Mouse (Mus musculus) stomach, embryonic 16.5 days (tissue): ENCODE measurements around the gene Top3a. TPM values are rescaled to one million over a fixed set of nuclear protein-coding genes. Genes with fewer than 3 reads are reported as not detected.

Experiments
- ATAC-seq: fragments of 200-750 bp; cut with Nextera tagmentation; 2 replicates; pipeline ENCODE4 v1.8.0; 2017; ENCODE audit warnings: moderate number of reproducible peaks, moderate TSS enrichment; ENCODE audit not compliant: insufficient read depth, low FRiP score
- H3K27ac ChIP-seq: fragments of 300-500 bp; sonication (generic); 2 replicates; pipeline ENCODE4 v1.5.1; 2014; ENCODE audit warnings: low read length
- H3K27me3 ChIP-seq: fragments of 300-500 bp; sonication (generic); 2 replicates; pipeline ENCODE4 v1.6.1; 2014; ENCODE audit warnings: low read length, control low read depth, mixed read lengths; ENCODE audit not compliant: control insufficient read depth, insufficient read depth
- H3K36me3 ChIP-seq: fragments of 300-500 bp; sonication (generic); 2 replicates; pipeline ENCODE4 v1.6.1; 2014; ENCODE audit warnings: low read length; ENCODE audit not compliant: control insufficient read depth, insufficient read depth
- H3K4me1 ChIP-seq: fragments of 300-500 bp; sonication (generic); 2 replicates; pipeline ENCODE4 v1.6.1; 2014; ENCODE audit warnings: low read length, control low read depth, mixed read lengths; ENCODE audit not compliant: control insufficient read depth, insufficient read depth
- H3K4me2 ChIP-seq: fragments of 300-500 bp; sonication (generic); 2 replicates; pipeline ENCODE4 v1.6.1; 2014; ENCODE audit warnings: low read depth, low read length, mixed read lengths
- H3K4me3 ChIP-seq: fragments of 300-500 bp; sonication (generic); replicated peaks from 2 replicates; pipeline ENCODE4 v1.5.1; 2014; ENCODE audit warnings: mild to moderate bottlenecking, low read length
- H3K9ac ChIP-seq: fragments of 300-500 bp; sonication (generic); 2 replicates; pipeline ENCODE4 v1.6.1; 2014; ENCODE audit warnings: low read length
- H3K9me3 ChIP-seq: fragments of 300-500 bp; sonication (generic); replicated peaks from 2 replicates; pipeline ENCODE4 v1.6.1; 2016; ENCODE audit warnings: low read length, control low read depth; ENCODE audit not compliant: control insufficient read depth
- WGBS: fragments of 180-500 bp; shearing (Covaris S2); extraction: QIAGEN DNeasy Blood & Tissue Kit; methylation state at CpG from one replicate; pipeline ENCODE4 v1.1.7; 2014; 5-methylcytosine and 5-hydroxymethylcytosine counted together
- polyA plus RNA-seq: library from polyadenylated mRNA; unstranded; fragments of >200 nt; fragmentation: Nextera tagmentation; extraction: Ambion mirVana; gene quantifications from 2 replicates; pipeline ENCODE4 v1.2.1, GENCODE M21; 2015

The Top3a gene
- polyA plus RNA-seq, 1 experiment from 2014 or later = 13.0 TPM

DNA sequence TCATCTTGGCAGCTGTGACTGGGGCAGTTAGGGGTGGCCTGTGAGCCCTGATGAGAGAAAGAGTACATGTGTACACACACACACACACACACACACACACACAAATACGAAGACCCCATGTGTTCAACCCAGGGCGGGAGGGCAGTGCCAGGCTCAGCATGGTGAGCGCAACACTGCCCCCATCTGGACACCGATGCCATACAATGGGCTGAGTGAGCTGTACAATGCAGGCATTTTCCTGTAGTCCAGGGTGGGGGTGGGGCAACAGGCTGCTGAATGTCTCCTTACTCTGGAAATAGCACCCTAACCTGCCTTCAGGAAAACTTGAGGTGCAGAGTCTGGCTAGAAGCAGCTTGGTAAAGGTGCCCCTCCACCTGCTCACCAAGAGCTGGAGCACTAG is 74.0 kb downstream of the Top3a start:
- Histone ChIP-seq H3K9ac (no peak overlapping the region), H3K27ac (no peak overlapping the region), H3K9me3 (no peaks in the 10 kb centered on the region), H3K4me3 (no peak overlapping the region), H3K27me3 (no peaks in the 10 kb centered on the region), H3K4me1 (peaks cover 22% of the 10 kb centered on the region), H3K4me2 (no peak overlapping the region), H3K36me3 (peaks cover 3% of the 10 kb centered on the region)
- 58% methylated on average over 4 of the region's 4 CpGs for WGBS
- ATAC-seq = no peak

DNA sequence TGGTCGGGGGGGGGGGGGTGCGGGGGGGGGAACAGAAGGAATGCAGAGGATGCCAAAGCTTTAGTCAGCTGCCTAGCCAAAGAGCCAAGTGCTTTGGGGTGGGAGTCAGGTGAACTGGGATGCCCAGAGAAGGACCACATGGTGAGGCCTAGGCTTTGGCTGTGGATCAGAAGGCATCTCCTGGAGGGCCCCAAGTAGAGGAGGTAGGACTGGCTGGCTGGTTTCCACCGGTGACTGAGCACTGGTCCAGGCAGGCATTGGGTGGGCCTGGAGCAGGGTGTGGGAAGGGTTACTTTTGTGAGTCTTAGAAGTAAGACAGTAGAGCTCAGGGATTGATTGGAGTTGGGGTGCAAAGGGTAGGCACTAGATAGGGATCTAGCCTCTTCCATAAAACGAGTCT is 75.6 kb downstream of the Top3a start:
- Histone ChIP-seq H3K4me3 (no peak overlapping the region), H3K4me2 (no peak overlapping the region), H3K9ac (no peak overlapping the region), H3K4me1 (peaks cover 17% of the 10 kb centered on the region), H3K36me3 (no peaks in the 10 kb centered on the region; the same call in 1 of the 2 replicates), H3K27ac (no peak overlapping the region), H3K9me3 (no peaks in the 10 kb centered on the region), H3K27me3 (no peaks in the 10 kb centered on the region)
- WGBS = 50% methylated on average over 4 of the region's 4 CpGs
- no peak for ATAC-seq

DNA sequence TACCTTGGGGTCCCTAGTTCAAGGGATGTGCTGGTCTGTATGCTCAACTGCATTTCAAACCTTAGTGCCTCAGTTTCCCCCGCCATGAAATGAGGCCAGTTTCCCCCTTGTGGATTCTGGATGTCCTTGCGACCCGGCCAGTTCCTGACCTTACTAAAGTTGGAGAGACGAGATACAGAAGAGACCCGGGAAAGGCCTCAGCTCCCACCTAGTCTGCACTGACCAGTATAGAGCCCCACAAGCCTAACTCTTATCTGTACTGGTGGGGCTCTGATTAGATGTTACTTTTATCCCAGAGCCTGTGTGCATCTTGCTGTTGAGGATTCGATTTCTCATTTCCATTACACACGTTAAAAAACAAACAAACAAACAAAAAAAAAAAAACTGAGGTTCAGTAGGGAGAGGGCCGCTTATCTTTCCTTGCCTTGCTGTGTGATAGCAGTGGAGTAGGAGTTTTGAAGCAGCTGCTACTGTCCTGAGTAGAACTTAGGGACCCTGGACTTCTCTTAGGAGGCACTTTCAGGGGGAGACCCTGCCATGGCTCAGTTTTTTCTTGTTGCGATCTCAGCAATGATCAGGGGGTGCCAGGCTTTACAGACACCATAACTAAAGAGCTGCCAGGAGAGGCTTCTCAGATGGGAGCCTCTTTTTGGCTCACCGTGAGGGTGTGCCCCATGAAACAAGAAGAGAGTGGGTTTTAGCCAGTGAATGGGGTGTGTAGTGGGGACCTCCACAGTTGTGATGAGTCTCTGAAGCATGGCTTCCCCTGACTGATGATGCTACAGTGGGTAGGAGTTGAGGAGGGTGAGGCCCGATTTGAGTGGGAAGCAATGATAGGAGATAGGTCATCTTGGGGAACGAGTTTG is 76.6 kb downstream of the Top3a start:
- 23% methylated on average over 12 of the region's 12 CpGs for WGBS

DNA sequence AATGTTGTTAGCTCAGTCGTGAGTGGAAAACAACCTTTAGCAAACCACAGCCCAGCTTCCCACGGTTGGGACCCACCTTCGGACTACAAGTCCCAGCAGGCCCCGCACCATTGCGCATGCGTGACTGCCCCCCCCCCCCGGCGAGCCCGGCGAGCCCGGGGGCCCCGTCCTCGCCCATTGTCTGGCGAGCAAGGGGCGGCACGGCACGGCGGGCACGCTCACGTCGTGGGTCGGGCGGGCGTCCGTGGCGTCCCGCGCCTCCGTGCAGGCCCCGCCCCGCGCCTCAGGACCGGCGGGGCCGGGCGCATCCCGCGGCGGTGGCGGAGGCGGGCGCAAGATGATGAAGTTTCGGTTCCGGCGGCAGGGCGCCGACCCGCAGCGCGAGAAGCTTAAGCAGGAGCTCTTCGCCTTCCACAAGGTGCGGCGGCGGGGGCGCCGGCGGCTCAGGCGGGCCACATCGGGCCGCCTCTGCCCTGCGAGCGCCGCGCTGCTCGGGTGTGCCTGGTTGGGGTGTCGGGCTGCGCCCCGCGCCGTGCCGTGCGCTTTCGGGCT is 77.6 kb downstream of the Top3a start, which contains the start of gene Llgl1:
Gene Llgl1, plus strand, starts transcription at position 200 of the 552 bp plus-strand sequence.
- peak within 1 kb of the TSS; percentile 96 for H3K9ac ChIP-seq
- peak within 1 kb of the TSS; percentile 89 for H3K4me2 ChIP-seq
- under 1% methylated on average over 60 of the region's 73 CpGs for WGBS
- peak within 1 kb of the TSS; percentile 91 for H3K4me3 ChIP-seq
- H3K36me3 ChIP-seq = no peaks in the 10 kb centered on the region
- no peaks in the 10 kb centered on the region for H3K27me3 ChIP-seq
- H3K27ac ChIP-seq = peak within 1 kb of the TSS; percentile 76
- no peaks in the 10 kb centered on the region for H3K9me3 ChIP-seq
- peaks cover 17% of the 10 kb centered on the region for H3K4me1 ChIP-seq
- peak; percentile 90 for ATAC-seq

More for the DNA sequence above, 76.6 kb downstream of the Top3a start:
- Histone ChIP-seq H3K4me1 (peaks cover 17% of the 10 kb centered on the region), H3K9ac (peak overlapping the region; percentile 96), H3K9me3 (no peaks in the 10 kb centered on the region), H3K27ac (no peak overlapping the region), H3K4me3 (peak overlapping the region; percentile 91), H3K36me3 (no peaks in the 10 kb centered on the region), H3K27me3 (no peaks in the 10 kb centered on the region), H3K4me2 (peak overlapping the region; percentile 89)
- no peak for ATAC-seq

DNA sequence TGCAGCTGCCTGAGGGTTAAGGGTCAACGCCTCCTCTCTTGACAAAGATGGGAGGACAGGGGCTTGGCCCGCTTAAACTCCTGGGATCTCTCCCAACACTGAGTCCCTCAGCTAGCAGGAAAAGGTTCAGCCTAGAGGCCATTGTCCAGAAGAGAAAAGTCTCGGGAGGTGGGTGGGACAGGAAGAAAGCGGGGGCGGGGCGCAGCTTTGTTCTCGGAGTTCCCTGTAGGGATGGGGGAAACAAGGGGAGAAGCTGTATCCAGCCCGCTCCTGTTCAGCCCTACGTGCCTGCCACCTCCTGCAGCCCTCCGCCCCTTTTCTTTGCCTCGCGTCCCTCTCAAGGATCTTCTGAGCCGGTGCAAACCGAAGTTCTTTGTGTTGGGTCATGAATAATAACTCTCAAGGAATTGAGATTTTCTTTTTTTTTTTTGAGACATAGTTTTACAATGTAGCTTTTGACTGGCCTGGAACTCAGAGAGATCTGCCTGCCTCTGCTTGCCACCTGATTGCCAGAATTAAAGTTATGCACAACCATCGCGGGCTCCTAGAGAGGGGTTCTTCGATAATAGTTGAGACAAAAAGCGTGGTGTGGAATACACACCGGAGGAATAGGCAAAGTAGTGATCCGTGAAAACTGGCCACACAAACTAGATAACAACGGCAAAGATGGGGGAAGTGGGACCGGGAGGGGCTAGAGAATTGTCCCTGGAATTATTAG is 78.2 kb downstream of the Top3a start:
- H3K36me3 ChIP-seq = no peaks in the 10 kb centered on the region
- peak; percentile 47 for ATAC-seq
- peak overlapping the region; percentile 76 for H3K27ac ChIP-seq
- H3K4me3 ChIP-seq = peak overlapping the region; percentile 91
- peak overlapping the region; percentile 60 for H3K4me2 ChIP-seq
- H3K4me1 ChIP-seq = peaks cover 17% of the 10 kb centered on the region
- H3K9me3 ChIP-seq = no peaks in the 10 kb centered on the region
- peak overlapping the region; percentile 96 for H3K9ac ChIP-seq
- WGBS = 4% methylated on average over 22 of the region's 22 CpGs
- no peaks in the 10 kb centered on the region for H3K27me3 ChIP-seq

DNA sequence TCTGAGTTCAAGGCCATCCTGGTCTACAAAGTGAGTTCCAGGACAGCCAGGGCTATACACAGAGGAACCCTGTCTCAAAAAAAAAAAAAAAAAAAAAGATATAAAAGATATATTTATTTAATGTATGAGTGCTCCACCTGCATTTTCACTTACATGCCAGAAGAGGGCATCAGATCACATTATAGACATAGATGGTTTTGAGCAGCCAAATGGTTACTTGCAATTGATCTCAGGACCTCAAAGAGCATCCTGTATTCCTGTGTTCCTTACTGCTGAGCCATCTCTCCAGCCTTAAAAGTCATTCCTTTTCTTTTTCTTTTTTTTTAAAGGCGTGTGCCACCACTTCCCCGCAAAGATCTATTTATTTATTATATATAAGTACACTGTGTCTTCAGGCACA is 79.6 kb downstream of the Top3a start:
- no peak overlapping the region for H3K27ac ChIP-seq
- no peaks in the 10 kb centered on the region for H3K36me3 ChIP-seq
- no peak overlapping the region for H3K4me2 ChIP-seq
- peaks cover 17% of the 10 kb centered on the region for H3K4me1 ChIP-seq
- H3K27me3 ChIP-seq = no peaks in the 10 kb centered on the region
- H3K4me3 ChIP-seq = no peak overlapping the region
- WGBS = 65% methylated on average over 2 of the region's 2 CpGs
- ATAC-seq = no peak
- H3K9me3 ChIP-seq = no peaks in the 10 kb centered on the region
- H3K9ac ChIP-seq = no peak overlapping the region

DNA sequence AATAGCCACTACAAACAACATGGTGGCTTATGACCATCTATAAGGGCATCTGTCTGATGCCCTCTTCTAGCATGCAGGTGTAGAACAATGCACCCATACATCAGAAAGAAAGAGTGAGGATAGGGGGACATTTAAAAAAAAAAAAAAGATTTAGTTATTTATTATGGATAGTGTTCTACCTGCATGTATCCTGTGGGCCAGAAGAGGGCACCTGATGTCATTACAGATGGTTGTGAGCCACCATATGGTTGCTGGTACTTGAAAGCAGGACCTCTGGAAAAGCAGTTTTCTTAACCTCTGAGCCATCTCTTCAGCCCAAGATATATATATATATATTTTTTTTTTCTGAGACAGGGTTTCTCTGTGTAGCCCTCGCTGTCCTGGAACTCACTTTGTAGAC is 81.0 kb downstream of the Top3a start:
- Histone ChIP-seq H3K4me3 (no peak overlapping the region), H3K4me1 (peaks cover 16% of the 10 kb centered on the region), H3K9me3 (no peaks in the 10 kb centered on the region), H3K4me2 (no peak overlapping the region), H3K9ac (no peak overlapping the region), H3K27ac (no peak overlapping the region), H3K36me3 (no peaks in the 10 kb centered on the region), H3K27me3 (no peaks in the 10 kb centered on the region)
- WGBS = 74% methylated on average over 1 of the region's 1 CpGs
- no peak for ATAC-seq
